Mouse (Mus musculus) heart, adult 9 months (tissue): ENCODE data around the gene Mindy4.

Experiments
- DNase-seq, 2 experiments: peaks; one replicate each; pipeline ENCODE4 v3.0.0; 2022; ENCODE audit warnings: low spot score in 2 of 2

Mindy4 gene

DNA sequence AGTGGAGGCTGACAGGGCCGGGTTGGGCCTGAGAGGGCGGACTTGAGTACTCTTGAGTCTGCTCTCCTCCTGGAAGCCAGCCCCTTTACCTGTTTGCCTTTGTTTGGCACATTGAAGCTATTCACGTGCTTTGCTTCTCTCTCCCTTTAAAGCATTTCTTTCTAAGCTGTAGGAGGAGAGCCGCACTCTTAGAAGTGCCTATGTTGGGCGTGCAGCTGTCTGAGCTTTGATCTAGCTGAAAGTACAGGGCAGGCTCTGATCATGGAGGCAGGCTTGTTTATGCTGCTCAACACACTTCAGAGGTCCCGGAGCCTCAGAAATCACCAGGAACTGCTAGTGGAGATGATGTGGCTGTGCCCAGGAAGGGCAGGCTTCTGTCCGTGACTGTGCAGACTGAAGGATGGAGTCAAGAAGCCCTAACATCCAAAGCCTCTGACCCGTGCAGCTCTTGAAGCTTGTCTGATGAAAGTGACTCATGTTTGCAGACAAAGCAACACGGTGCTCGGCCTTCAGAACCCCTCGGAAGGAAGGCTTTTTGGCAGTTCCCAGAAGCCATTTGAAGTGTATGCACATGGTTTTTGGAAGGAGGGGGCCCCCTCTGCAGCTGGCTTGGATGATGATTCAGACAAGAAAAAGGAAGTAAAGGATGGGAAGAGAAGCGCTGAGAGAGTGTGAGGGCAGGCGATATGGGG is 53.5 kb downstream of the Mindy4 start:
- no peak for DNase-seq

DNA sequence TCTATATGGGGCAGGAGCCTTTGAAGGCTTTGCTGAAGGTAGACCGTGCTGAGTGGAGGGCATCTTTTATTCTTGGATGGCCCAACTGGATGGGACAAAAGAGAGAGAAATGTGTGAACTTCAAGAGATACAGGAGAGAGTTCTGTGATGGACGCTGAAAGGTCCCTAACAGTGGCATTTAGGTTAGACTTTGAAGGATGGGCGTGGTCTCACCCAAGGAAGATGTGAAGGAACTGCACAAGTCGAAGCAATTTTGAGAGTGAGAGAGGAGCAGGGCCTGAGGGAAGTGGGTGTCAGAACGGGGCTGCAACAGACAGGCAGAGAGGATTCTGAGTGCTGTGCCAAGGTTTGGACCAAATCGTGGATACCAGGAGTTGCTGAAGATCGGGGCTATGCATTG is 54.1 kb downstream of the Mindy4 start:
- DNase-seq: no peak

- DNase-seq: no peak
Measured at GRCm38 (mm10) chr6:55258428-55259325, 55.5 kb downstream of the Mindy4 start.

DNA sequence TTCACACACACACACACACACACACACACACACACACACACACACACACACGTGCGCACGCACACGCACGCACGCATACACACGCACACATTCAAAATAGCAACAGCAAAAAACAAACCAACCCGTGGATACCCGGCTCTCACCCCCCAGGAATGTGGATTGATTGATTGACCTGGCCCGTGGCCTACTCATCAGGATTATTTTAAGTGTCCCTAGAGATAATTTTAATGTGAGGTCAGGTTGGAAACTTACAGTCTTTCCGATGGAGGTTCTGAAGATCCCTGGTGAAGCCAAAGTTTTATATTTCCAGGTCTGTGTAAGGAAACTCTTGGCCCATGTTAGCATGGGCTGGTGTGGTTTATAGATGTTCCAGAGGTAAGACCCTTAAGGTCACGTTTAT is 59.0 kb downstream of the Mindy4 start:
- no peak for DNase-seq

DNA sequence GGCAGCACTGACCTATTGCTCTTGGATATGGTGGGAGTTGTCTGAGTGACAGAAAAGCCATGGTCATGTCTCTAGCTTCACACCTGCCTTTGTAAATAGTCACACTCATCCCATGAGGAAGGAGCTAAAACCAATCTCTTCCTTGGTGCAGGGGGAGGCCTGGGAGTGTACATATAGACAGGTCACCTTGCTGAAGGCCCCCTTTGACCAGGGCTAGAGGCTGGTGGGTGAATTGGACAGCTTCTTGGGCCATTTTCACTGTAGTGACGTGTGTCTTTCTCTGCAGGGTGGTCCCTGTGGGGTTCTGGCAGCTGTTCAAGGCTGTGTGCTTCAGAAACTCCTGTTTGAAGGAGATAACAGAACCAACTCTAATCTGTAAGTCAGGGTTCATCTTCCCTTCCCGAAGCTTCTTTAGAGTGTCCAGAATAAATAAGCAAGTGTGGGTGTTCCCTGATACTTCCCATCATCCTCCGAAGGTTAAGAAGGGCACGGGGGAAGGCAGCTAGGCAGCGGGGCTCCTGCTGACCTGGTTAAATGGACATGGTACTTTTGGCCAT is 60.4 kb downstream of the Mindy4 start:
- DNase-seq: no peak

GRCm38 (mm10) chr6:55264741-55265366 is 61.7 kb downstream of the Mindy4 start:
- DNase-seq: no peak

GRCm38 (mm10) chr6:55272952-55273351 is 69.8 kb downstream of the Mindy4 start:
- no peak for DNase-seq

DNA sequence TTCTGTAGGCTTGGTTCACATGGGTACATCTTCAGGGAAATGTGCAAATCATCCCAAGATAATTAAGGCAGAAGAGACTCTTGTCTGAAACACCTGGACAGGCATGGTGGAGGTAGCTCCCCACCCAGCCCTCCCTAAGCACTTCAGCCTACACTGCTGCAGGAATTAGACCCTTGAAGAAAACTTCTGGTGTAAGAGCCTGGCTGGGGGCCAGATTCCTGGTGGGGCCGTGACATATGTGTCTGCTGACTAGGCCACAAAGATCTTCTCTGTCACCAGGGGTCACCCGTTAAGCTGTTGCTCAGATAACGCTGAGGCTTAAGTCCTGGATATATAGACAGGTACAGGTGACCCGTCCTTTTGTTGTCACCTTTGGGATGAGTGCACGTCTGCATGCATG is 70.3 kb downstream of the Mindy4 start:
- no peak for DNase-seq

DNA sequence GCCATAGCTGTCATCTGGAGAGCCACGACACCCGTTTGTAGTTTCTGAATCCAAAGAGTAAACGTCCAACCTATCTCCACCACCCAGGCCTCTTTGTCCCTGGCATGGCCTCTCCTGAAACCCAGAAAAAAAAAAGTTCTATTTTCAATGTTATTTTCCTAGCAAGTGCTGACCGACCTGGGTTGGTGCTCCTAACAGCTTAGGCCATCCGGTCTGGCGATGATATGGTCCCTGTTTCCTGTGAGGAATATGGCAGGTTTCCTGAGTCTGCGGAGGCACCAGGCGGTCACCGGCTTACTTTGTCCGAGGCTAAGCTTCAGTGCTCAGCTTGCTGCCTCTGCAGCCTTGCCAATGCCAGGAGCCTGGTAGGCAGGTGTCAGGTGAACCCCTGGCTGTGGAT is 71.8 kb downstream of the Mindy4 start:
- DNase-seq: no peak

GRCm38 (mm10) chr6:55275786-55276185 is 72.6 kb downstream of the Mindy4 start:
- no peak for DNase-seq

DNA sequence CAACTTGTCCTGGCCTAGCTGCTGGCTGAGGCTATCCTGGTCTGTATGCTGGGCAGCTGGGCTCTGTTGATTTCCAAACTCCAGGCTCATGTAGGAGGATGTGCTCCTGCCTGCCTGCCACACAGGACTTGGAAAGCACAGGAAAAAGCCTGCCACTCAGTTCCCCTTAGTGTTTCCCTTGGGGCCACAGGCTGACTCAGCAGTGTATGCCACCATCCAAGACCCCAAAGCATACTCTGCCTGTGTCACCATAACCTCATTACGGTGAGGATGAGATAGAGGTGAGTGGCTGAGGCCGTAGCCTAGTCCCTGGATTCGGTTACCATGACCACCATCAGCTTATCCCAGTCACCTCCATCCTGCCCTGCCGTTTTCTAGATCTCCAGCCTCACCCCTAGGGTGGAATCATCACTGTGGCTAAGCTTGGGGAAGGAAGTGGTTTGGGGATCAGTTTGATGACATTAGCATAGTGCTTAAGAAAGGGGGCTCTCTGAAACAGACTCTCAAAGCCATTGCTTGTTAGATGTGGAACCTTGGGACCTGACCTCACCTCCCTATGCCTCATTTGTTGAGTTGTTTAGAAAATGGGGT is 73.6 kb downstream of the Mindy4 start:
- no peak for DNase-seq

DNA sequence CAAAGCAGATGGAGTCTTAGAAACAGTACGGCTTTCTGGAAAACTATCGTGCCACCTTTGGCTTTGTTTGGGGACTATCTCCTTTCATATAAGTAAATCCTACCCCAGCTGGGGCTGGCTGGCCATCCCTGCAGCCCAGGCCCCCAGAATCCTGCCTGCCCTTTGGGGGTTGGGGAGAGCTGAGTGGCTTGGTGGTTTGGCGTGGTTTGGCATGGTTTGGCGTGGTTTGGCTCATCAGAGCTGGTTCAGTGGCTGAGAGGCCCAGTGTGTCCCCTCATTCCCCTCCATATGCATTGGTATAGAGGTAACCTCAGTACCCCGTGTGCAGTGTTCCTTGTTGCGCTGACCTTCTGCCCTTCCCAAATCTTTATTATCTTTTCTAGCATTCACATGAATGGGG is 74.9 kb downstream of the Mindy4 start:
- DNase-seq: no peak

DNA sequence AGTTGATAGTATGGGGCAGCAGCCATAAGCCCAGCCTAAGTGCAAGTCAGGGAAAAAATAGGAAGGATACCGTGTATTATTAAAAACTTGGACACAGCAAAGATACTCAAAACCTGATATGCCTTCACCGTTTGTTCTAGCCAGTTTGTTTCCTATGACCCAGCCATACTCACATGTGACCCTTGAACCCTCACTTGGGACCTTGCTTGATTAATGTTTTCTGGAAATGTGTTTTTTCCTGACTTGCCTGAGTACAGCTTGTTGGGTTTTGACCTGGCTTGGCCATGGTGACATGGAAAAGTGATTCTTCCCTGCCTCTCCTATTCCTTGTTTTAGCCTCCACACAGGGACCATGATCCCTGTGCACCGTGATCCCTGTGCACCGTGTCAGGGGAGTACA is 75.3 kb downstream of the Mindy4 start:
- DNase-seq: no peak

GRCm38 (mm10) chr6:55280979-55281378 is 77.8 kb downstream of the Mindy4 start:
- DNase-seq: no peak

DNA sequence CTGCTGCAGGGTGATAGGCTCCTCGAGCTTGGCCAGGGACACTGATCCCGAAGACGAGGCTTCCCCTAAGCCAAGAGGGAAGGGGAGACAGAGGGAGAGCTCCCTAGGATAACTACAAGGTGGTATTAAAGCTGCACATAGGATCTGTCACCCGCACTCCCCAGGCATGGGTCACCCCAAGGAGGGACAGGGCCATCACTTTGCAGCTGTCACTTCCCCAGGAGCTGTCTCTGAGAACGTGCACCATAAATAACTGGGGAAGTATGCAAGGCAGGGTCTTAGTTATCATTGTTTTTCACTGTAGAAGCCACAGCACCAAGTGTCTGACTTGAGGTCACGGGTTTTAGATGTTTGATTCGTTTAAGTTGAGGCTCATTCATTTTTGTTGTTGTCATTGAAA is 78.5 kb downstream of the Mindy4 start:
- no peak for DNase-seq

GRCm38 (mm10) chr6:55282348-55282747 is 79.2 kb downstream of the Mindy4 start:
- DNase-seq: no peak

DNA sequence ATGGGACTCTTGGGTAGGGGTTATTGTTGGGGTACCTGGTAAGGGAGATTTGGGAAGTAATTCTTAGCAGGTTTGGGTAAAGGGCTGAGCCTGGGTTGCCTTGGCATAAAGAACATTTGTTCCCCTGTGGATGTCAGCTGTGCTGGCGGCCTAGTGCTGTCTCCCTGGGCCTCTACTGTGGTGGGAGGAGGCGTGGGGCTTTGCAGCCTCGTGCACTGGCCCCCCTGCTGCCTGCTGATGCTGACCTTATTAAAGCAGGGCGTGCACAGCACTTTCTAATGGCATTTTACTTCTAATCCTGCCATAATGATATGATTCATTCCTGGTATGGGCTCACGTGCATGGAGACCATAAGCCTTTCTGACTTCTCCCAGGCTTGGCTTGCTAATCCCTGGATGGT is 82.0 kb downstream of the Mindy4 start:
- DNase-seq: no peak

DNA sequence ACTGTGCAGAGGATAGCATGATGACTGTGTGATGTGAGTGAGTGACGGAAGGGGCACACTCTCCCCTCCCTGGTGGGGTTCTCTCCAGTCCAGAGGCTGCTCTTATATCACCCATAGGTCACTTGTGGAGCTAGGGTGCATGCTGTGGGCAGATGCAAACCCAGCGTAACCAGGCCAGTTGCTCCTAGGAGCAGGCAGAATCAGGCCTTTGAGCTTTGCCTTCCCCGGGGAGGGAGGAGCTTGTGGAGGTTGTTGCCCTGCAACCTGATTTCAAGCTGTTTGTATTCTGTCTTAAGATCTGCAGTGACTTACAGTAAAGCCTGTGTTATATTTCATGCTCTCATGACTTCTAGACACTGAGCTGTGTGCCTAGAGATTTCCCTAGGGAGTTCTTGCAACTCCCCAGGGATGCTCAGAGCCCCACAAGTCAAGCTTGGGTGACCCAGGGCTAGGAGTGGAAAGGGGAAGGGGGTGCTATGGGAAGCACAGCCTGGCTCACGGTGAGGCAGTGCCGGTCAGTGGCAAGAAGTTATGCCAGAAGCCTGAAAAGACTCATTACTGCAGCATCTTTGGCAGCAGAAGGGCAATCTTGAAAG is 84.9 kb downstream of the Mindy4 start:
- DNase-seq: no peak

DNA sequence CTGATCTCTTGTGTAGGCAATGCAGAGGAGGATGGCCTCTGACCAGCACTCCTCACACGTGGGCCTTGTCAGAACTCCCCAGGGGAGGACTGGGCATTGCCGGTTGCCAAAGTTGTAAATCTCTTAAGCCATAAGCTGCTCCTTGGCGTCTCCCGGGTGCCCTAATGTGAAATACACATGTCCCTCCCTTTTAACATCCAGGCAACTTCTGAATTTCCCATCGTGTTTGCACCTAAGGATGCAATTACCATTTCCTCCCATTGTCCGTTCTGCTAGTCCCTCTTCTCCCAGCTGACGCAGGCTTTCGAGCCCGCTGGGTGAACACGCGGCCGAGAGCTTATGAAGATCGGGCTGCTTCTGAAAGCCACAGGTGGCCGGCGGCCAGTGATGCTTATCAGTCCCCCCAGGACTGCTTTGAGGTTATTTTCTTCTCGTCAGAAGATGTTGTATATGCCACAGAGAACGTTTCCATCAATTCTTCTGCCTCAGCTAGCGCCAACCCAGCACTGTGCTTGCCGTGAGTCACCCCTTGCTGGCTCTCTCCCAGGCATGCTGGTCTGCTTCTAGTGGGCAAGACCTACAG is 91.5 kb downstream of the Mindy4 start:
- peak; percentile 72 to 91 for DNase-seq

GRCm38 (mm10) chr6:55295325-55295724 is 92.1 kb downstream of the Mindy4 start:
- no peak for DNase-seq

- DNase-seq: no peak
Measured at GRCm38 (mm10) chr6:55299482-55299881, 96.3 kb downstream of the Mindy4 start.
